Mouse (Mus musculus) CH12.LX (cell line): ENCODE data around the gene Brd3.

Experiments
- CTCF ChIP-seq, 2 experiments: IDR thresholded peaks in 1 of 2; conservative IDR thresholded peaks in 1 of 2; 2 replicates each; pipeline ENCODE4 v1.5.1; 2011 to 2012; ENCODE audit warnings: low read depth in 2 of 2, low read length in 2 of 2, improper control_type of control experiment in 1 of 2, inconsistent platforms in 1 of 2, mild to moderate bottlenecking in 1 of 2, moderate library complexity in 1 of 2
- EP300 ChIP-seq: IDR thresholded peaks from 2 replicates; pipeline ENCODE4 v1.6.1; 2011; ENCODE audit warnings: low read length, improper control_type of control experiment
- KAT2A ChIP-seq: IDR thresholded peaks from 2 replicates; pipeline ENCODE4 v1.6.1; 2012; ENCODE audit warnings: low read length, improper control_type of control experiment, inconsistent platforms; ENCODE audit not compliant: insufficient replicate concordance
- MXI1 ChIP-seq: IDR thresholded peaks from 2 replicates; pipeline ENCODE4 v1.6.1; 2011; ENCODE audit warnings: mild to moderate bottlenecking, low read depth, low read length, improper control_type of control experiment
- NELFE ChIP-seq: IDR thresholded peaks from 2 replicates; pipeline ENCODE4 v1.6.1; 2011; ENCODE audit warnings: low read depth, low read length, improper control_type of control experiment
- POLR2A ChIP-seq: IDR thresholded peaks from 2 replicates; pipeline ENCODE4 v1.6.1; 2011; ENCODE audit warnings: low read depth, mild to moderate bottlenecking, improper control_type of control experiment, low read length
- RAD21 ChIP-seq: IDR thresholded peaks from 2 replicates; pipeline ENCODE4 v1.6.1; 2011; ENCODE audit warnings: low read depth, mild to moderate bottlenecking, low read length, improper control_type of control experiment, moderate library complexity
- ZNF384 ChIP-seq: IDR thresholded peaks from 2 replicates; pipeline ENCODE4 v1.6.1; 2012; ENCODE audit warnings: low read depth, low read length, improper control_type of control experiment, inconsistent platforms

DNA sequence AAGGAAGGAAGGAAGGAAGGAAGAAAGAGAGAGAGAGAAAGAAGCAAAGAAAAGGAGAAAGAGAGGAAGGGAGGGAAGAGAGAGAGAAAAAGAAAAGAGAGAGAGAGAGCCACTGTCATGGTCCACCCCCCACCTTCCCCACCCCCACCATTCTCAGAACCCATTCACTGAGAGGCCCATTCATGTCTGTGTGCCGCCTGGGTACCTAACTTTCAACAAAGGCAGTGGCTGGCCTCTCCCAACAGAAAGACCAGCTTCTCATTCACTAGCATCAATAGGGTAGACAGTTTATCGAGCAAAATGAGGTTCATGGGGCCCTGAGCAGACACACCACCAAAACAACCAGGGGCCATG, 93.9 kb downstream of the Brd3 start:
- no peak for TF ChIP-seq ZNF384
- TF ChIP-seq POLR2A = no peak
- TF ChIP-seq NELFE = no peak; the same call in 1 of the 2 replicates
- no peak for TF ChIP-seq CTCF (conservative IDR thresholded peaks at IDR 0.05 in 1 of 2, IDR thresholded peaks at IDR 0.05 in 1 of 2; ENCODE audit: low read depth in 2 of 2, low read length in 2 of 2)
- 0 out of 2 replicates have a peak, but pooled peaks have one; percentile 49 for TF ChIP-seq MXI1
- no peak for TF ChIP-seq EP300
- no peak for TF ChIP-seq KAT2A
- no peak for TF ChIP-seq RAD21
